Mouse (Mus musculus): ENCODE measurements at regions not wholly inside any gene's neighbourhood (a gene's known extent, or its start where the extent isn't known, plus 50 kb on each side); places are given as distances from the start of the nearest gene placed in this dataset.

GRCm38 (mm10) chr8:33985430-33985977 is 126.0 kb downstream of the Gm10131 start:
- TF ChIP-seq POLR2A (IDR thresholded peaks at IDR 0.05; ENCODE audit: borderline replicate concordance, insufficient read depth, low read length) (no peak), CTCF (IDR thresholded peaks at IDR 0.05; ENCODE audit: borderline replicate concordance, insufficient read depth, low read depth, low read length) (no peak)

Measured in cerebellum, adult 2 months (tissue).